Mouse (Mus musculus): Measurements from ENCODE around the gene Fmnl2.

The Fmnl2 gene

DNA sequence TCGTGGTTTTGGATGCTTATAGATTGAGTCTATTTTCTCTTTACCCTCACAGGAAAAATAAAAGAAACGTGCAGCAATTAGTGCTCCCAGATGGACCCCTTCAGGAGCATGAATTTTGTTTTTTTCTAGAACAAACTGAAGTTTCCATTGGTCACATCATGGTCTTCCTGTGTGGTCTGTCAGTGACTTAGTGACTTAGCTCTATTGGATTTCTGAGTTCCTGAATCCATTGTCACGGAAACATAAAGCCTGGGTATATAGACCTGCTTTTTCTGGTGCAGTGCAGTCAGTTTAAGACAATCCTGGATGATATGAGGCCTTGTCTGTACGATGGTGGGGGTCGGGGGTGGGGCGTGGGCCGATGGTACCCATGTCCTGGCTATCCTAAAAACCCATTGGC is 7.0 kb downstream of the Fmnl2 start:
- no peak for DNase-seq

DNA sequence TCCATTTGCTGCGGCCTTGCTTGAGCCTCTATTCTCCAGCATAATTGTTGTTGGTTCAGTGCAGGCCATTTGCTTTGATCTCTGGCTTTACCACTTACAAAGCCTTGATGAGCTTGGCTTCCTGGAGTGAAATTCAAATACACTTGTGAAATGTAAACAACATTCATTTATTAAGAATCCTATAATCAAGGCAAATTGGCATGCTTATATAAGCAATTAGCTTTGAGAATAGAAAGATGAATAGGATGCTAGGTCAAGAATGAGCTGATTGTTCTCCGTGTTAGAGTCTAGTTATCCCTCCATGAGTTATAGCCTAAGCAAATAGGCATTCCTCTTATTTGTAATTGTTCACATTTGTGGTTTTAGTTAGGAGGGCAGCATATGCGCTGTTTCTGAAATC is 8.5 kb downstream of the Fmnl2 start:
- DNase-seq: no peak

DNA sequence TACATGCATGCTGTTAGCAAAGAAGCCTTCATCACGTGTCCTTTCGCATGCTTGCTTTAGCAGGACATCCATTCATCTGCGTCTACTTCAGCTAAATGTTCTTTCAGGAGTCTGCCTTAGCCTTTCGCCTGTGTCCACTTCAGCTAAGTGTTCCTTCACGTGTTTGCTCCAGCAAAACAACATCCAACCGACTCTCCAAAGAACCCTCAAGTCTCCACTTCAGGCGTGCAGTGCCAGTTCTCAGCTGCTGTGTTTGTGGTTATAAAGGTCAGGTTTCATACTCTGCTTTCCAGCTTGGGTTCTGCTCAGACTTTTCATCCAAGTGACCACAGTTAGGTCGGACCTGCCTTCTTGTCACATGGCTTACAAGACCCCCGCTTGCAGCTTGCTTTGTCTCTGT is 10.1 kb downstream of the Fmnl2 start:
- no peak for DNase-seq

DNA sequence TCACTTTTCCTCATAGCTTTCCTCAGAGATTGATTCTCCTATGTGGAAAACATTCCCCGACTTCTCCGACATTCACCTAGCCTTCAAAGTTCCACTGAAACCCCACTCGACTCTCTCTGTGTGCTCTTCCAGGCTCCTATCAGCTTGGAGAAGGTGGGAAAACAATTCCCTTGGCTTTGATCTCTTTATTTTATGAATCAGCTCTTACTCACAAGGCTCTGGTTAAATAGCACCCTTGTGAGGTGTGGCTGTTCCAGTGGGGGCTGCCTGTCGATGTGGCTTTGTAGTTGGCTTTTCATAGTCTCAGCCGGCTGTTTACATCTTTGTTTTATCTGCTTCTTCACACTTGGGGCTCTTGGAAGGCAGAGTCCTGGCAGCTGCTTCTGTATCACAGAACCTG is 10.5 kb downstream of the Fmnl2 start:
- no peak for DNase-seq

DNA sequence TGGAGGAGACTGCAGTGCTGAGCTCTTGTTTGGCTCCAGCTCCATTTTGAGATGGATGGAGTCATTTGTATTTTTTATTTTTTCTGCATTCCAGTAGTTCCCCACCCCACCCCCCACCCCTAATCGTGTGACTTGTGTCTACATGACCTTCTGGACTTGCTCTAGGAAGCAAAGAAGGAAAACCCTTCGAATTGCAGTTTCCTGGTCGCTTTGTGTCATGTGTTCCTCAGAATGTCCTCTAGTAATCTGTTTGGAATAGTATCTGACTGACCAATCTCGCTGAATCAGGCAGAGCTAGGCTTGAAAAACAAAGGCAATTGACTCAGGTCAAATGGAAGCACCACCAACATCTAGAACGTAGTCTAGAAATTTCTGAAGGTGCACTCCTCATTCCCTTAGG is 15.0 kb downstream of the Fmnl2 start:
- no peak for DNase-seq

DNA sequence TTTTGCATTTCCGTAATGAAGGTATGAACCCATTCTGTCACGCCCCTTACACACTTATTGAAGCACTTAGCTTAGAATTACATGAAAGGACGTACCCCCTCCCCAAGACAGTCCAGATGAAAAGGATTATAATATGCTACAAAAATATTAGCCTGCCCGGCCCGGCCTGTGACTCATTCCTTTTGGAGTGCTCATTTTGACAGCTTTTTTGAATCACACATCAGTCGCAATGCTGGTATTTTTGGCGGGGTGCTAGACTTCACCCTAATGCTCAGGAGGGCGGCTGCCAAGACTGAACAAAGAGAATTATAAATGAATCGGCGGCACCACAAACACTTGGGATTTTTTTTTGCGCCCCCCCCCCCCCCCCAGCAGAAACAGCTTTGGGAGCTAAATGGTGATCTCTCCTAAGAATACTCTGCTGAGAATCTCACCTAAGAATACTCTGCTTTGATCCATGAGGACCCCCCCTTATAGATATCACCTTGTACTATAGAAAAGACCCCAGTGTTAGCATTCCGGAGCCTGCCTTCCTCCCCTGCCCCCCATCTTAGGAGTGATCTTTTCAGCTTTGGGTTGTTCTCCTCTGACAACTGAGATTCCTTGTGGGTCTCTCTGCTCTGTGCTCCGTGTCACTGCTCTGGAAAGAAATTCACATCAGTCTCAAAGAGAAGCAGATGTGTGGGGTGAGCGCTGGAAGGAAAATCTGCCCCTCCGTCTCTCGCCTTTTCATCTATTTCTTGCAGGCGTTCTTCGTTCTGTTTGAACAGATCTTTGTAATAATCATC is 15.8 kb downstream of the Fmnl2 start:
- no peak for DNase-seq

DNA sequence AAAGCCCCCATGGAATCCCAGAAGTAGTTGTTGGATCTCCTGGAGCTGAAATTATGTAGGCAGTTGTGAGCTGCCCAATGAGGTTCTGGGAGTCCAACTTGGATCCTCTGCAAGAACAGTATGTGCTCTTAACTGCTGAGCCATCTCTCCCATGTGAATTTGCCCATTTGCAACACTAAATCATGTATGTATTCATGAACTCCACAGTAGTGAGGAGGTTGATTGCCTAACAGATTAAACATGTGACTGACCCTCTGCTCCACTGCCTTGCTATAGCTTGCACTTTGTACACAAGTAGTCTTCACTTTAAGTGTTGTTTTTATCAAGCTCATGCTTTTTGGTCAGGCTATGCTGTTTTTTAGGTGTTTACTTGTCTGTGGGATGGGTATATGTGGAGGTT is 17.1 kb downstream of the Fmnl2 start:
- DNase-seq: no peak

DNA sequence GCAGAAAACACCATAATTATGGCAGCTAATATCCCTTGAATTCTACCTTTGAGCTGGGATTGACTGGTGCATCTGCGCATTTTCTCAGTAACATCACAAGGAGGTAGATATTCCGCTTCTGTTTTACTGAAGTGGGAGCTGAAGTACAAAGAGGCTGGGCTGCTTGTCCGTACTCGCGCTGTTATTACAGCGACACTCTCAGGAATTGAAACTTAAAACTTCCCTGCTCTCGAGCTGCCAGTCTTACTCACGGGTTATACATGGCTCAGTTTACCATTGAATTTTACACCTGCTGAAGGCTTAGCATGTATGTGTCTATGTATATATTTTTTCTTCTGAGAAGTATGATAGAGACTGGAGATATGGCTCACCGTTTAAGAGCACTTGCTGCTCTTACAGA is 18.1 kb downstream of the Fmnl2 start:
- no peak for DNase-seq

DNA sequence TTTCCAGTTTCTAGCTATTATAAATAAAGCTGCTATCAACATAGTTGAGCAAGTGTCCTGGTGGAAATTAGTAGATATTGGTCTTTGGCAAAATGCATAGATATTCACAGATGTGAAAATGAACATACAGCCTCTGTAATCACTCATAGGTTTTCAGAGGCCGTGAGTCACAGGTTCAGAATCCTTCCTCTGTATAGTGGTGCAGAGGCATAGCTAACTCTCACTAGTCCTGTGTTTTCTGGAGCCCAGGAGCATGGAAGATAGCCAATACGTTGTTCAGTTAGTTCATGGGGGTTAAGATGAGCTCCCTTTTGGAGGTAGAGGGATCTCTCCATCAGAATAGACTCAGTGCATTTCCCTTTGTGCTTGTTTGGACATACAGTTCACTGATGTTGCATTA is 25.7 kb downstream of the Fmnl2 start:
- DNase-seq: no peak

DNA sequence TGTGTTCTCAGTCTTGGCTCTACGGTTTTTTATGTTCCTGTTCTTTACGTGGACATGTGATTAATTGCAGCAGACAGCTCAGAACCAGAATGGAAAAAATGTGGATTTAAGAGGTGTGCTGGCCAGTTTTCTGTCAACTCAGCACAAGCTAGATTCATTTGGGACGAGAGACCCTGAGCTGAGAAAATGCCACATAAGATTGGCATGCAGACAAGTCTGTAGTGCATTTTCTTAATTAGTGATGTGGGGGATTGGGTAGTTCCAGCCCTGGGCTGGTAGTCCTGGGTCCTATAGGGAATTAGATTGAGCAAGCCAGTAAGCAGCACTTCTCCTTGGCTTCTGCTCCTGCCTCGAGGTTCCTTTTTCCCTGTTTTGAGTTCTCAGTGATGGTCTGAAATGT is 26.4 kb downstream of the Fmnl2 start:
- no peak for DNase-seq

DNA sequence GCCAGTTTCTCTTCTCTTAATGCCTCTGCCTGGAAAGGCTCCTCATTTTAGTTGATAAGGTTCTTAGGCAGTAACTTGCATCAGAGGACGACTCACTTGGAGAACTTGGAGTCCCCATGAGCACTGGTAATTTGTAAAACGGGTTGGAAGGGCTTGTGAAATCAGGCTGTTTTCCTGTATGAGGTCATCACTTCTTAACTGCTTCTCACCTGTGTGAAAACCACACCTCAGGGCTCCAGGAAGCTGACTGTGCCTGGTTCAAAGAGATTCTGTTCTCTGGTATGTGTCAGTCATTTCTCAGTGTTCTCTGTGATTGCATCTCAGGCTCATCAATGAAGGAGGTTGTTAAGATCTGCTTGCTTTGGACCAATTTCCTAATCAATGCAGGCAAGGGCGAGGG is 27.4 kb downstream of the Fmnl2 start:
- DNase-seq: no peak

DNA sequence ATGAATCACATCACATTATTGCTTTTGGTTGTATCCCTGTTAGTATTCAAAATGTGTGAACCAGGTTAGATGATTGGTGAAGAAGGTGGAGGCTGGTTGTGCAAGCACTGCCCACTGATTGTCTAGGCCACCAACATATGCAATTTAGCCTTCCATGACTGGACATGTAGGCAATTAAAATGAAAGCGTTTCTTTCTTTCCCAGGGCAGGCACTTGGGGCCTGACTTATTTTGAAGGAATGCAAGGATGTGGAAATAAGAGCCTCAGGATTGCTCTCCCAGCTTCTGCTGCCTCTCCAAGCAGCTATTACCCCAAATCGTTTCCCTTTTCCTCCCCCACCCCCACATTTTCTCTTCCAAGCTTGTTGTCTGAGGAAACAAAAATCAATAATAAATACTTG is 29.6 kb downstream of the Fmnl2 start:
- no peak for DNase-seq

DNA sequence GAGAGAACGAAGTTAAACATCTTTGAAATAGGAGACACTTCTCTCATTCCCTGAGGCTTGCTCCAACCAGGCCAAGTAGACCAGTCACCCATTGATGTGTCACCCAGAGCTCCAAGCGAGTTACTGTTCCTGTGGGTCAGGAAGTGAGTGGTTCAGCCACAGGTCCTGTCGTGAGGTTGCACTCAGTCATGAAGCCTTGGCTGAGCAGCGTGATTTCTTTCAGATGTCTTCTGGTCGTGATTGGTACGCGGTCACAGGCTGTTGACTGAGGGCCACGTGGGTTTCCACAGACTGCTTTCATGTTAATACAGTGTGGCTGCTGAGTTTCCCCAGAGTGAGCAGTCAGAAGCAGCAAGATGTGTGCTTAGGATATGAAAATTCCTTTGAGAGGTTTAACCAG is 33.5 kb downstream of the Fmnl2 start:
- no peak for DNase-seq

DNA sequence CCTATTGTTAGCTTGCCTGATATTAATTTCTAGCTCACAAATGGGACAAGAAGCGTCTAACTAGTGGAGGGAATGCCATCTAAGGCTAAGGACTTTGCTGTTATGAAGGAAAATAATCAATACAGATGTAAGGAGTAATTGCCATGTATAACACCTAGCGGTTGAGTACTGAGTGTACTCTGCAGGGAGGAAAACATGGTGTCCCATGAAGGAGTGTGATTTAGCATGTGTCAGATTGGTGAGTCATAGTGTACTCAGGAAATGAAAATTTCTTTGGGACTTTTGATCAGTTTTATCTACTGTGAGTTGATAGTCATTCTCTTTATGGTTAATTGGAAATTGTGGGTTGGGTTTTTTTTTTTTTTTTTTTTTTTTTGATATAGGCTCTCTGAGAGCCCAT is 34.1 kb downstream of the Fmnl2 start:
- no peak for DNase-seq

DNA sequence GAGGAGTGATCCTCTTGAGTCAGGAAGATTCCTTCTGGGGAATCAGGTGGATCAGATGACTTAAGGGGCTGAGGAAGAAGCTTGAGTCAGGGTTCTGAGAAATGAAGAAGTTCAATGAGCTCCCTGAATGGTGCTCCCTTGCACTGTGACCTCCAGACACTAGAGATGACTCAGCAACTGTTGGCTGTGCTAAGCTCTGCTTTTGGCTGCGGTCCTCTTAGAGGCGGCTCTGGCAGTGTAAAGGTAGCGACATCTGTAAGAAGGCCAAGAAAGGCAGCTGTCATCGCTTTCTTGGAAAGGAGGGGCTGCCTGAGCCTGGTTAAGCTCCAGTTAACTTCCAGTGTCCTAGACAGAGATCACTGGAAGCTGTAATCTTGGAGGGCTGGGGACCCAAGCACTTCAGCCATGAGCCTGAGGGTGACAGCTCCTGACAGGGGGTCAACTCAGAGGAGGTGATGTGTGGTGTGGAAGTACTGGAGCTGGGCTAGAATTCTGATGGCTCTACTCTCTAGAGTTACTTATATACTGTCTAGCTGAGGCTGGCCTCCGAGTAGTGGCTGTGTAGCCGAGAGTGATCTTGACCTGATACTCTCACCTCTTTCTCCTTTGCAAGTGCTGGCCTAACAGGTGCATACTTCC is 37.4 kb downstream of the Fmnl2 start:
- DNase-seq: peak; percentile 53

DNA sequence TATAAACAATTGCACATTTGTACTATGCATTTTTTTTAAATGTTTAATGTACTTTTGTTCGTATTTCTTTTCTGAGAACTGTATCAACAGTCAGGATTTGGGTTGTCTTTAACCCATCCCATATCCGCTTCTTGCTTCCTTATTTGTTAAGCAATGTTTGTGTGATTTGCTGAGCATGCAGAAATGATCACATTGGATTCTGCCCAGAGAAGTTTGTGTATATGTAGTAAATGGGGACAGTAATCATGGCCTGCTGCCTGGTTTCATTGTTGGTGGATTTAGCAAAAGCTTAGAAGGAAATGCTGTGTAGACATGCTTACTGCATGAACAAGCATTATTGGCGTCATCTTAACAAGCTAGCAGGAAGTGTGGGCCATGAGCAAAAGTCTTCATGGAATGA is 39.3 kb downstream of the Fmnl2 start:
- DNase-seq: no peak

DNA sequence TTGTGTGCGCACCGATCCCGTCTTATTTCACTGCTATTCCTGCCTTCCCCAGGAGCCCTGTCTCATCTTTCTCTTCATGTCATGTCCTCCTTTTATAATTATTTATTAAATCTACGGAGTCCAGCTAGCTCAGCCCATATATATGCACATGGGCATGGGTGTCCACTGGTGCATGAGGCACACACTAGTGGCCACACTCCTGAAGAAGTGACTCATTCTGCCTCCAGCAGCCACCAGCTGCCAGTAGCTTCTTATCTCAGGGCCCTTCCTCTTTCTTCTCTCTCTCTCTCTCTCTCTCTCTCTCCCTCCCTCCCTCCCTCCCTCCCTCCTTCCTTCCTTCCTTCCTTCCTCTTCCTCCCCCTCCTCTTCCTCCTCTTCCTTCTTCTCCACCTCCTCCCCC is 43.1 kb downstream of the Fmnl2 start:
- no peak for DNase-seq

DNA sequence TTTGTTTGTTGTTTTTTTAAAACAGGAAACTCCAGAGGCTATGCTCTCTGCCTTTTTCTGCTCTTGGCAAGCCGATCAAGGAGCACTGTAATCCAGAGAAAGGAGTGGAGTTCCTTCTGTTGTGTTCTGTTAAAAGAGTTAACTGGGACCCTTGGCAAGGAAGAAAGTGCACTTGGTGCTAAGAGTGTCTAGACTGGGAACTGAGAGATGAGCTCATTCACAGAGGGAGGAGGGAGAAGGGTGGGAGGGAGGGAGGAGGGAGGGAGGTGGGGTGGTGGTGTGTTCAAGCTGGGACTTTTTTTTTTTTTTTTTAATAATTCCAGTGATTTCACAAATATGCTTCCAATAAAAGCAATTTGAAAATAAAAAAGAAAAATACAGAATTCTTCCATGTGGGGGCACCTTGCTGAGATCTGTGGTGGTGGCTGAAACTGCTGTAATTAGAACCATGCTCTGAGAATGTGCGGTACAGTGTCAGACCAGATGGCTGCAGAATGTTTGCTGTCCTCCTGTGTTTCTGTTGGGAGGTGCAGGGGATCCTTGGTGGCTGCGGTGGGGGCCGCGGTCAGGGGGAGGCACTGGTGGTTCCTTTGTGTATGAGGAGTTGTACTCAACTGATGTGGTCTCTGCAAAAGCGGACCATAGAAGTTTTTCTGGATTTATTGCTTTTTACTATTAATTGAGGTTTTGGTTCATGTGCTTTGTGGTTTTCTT is 43.8 kb downstream of the Fmnl2 start:
- DNase-seq: no peak

DNA sequence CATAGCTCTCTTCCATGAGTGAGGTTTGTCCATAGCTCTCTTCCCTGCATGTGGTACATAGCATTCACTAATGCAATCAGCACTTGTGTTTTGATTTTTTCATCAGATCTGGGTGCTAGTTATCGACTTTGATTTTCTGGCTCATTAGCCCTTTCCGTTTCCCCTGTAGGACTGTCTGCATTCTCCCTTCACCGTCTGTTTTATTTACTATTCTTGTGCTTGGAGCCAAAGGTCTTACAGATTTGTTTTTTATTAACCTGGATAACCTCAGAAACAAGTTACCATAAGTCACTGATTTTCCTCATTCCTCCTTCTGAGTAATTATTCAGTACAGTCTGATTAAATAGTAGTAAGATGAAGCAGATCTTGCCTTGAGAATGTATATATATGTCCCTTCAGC is 44.8 kb downstream of the Fmnl2 start:
- no peak for DNase-seq

DNA sequence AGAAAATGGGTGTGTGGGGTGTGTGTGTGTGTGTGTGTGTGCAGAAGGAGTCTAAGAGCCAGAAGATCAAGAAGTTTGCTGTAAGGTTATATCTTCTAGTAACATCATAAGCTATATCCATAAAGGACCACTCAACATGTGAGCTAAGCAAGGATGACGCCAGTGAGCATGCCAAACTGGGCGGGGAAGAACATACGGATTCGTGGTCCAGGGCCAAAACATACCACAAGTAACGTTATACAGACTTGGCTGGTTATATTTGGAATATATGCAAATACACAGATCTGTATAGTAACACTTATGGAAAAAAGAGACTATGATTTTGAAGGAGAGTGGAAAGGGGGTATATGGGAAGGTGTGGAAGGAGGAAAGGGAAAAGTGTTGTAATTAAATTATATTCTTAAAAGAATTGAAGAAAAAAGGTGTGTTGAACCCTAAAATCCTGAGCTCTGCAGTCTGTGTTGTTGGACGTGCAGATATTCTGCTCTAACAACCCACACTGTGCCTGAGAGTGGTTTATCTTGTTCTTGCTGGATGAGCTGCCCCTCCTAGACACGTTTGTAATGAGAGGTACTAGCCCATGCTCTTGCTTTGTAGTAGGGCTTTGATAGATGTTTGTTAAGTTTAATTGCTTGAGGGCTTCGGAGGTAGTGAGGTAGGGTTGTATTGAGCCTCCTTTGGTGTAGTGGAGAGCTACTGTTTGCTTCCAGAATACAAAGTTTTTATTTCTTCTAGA is 45.7 kb downstream of the Fmnl2 start:
- DNase-seq: no peak

DNA sequence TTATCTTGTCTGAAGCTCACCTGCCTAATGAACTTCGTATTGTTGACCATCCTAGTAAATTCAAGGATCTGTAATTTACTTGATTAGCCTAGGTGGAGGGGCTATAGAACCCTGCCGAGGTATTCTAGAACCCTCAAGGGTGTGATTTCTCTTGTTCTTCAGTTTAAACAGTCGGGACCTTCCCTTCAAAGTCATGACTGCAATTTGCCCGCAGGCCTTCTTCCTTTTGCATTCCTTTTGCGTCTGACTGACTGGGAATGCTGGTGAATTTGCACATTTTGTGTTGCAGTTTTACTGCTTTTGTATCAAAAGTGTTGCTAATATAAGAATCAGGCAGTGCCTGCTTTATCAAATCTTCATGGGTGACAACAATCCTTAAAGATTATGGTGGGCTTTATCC is 46.9 kb downstream of the Fmnl2 start:
- DNase-seq: no peak

DNA sequence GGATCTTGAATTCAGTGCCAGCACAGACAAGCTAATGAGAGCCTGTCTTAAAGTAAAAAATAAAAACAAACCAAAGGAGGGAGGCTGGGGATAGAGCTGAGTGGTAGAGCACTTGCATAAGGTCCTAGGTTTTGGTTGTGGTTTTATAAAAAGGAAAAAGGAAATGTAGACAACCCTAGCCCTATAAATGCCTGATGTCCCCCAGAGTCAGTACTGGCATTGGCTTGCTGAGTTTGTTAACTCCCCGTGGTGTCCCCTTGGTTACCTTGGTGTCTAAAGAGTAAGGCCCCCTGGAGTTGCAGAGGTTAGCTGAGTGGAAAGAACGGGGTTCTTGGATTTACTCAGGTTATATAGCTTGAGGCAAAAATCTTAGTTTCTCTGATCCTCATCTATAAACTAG is 55.7 kb downstream of the Fmnl2 start:
- DNase-seq: no peak

DNA sequence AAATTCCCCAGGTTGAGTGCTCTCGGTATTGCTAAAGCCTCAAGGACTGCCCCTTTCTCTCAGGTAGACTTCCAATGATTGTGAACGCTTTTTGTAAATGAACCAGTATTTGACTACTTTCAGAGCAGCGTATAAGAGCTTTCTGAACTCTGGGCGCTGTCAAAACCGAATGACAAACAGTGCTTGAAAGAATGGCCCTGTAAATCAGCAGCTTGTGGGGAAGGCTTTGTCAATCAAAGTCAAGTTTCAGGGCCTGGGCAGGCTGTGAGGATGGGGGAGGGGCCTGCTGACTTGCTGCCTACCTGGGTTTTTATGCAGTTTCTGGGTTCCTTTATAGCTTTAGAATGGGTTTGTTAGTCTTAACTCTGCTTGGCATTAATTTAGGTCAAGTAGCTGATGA is 56.1 kb downstream of the Fmnl2 start:
- DNase-seq: no peak

DNA sequence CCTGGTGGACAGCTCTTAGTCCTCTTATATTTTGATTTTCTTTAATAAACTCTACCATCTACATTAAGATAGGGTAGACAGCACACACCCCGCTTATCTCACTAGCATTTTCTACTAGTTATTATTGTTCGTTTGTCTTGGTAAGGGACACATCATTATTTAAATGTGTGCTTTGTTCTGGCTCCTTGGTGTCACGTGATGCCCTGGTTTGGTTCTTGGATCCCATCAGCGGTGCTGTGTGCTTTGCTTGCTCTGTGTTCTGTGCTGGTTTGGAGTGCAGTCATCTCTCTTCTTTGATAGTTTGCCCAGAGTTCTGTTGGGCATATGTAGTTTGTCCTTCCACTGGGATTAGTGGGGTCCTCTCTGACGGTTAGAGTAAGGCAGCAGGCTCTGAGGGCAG is 57.9 kb downstream of the Fmnl2 start:
- no peak for DNase-seq
